Mouse (Mus musculus) urinary bladder, adult 2 months (tissue): ENCODE results near the gene Arfgef3. TPM values are rescaled to one million over a fixed set of nuclear protein-coding genes. Genes with fewer than 3 reads are reported as not detected.
"Not testable (repeated sequence)": the region's sequence is repeated elsewhere in the genome, so short reads cannot be mapped to it uniquely, and the experiment has no call there.

Experiments used
- DNase-seq: peaks from one replicate; pipeline ENCODE4 v3.0.0; 2022; ENCODE audit warnings: low spot score
- polyA plus RNA-seq: library from polyadenylated mRNA; depleted of rRNA; stranded (reverse); fragments of >200 nt; gene quantifications from 2 replicates; pipeline ENCODE4 v1.2.3, GENCODE M21; 2012; rRNA removed

The Arfgef3 gene
- polyA plus RNA-seq, 1 experiment = 0.87 TPM

DNA sequence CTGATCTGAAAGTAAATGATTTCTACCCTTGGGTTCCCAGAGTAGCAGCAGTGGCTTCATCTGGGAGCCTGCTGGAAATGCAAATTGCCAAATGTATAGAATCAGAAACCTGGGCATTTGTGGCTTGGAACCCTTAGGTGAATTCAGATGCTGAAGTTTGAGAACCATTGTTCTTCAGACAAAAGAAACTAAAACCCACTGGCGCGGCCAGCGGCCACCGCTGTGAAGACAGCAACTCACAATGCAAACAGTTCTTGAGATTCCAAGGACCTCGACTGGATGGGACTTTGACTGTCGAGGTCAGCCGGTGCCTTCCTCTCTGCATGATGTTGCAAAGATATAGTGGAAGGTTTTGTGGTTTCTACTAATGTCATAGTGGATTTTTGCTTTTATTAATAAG lies 159.6 kb downstream of the Arfgef3 start:
- DNase-seq = no peak

DNA sequence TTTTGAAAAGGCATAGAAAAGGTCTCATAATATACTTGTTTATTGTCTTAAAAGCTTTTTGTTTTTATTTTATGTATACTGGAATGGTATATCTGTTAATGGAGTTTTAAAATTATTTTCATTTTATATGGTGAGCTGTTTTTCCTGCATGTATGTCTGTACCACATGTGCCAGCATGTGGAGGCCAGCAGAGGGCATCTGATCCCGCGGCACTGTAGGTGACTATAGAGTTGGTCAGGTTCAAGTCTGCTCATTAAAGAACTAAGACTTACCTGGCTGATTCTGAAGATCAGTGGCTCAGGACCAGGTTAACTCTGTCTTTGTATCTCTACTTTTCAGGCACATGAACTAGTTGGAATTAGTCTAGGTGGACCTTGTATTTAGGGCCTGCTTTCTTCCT lies 171.2 kb downstream of the Arfgef3 start:
- DNase-seq = no peak

- no peak for DNase-seq
Observed at GRCm38 (mm10) chr10:18562940-18563339, 180.8 kb downstream of the Arfgef3 start.

GRCm38 (mm10) chr10:18561445-18561844 lies 182.3 kb downstream of the Arfgef3 start:
- no peak for DNase-seq

GRCm38 (mm10) chr10:18559076-18559475 lies 184.7 kb downstream of the Arfgef3 start:
- not testable (repeated sequence) for DNase-seq

- no peak for DNase-seq
Observed at GRCm38 (mm10) chr10:18549321-18550216, 194.2 kb downstream of the Arfgef3 start.

DNA sequence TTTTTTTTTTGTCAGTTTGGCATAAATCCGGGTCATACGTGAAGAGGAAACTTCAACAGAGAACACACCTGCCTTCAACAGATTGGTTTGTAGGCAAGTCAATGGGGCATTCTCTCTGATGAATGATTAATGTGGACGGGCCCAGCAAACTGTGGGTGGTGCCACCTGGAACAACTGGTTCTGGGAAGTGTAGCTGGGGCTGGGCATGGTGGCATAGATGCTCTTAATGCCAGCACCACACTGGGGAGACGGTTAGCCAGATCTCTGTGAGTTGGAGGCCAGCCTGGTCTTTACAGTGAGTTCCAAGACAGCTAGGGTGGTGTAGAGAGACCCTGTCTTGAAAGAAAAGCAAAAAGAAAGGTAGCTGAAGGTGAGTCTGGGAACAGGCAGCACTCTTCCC lies 196.4 kb downstream of the Arfgef3 start:
- no peak for DNase-seq

GRCm38 (mm10) chr10:18545813-18546235 lies 197.9 kb downstream of the Arfgef3 start, which contains the start of gene Hebp2:
Gene Hebp2 (minus strand): TSS chr10:18546076.
- DNase-seq = peak; percentile 59

DNA sequence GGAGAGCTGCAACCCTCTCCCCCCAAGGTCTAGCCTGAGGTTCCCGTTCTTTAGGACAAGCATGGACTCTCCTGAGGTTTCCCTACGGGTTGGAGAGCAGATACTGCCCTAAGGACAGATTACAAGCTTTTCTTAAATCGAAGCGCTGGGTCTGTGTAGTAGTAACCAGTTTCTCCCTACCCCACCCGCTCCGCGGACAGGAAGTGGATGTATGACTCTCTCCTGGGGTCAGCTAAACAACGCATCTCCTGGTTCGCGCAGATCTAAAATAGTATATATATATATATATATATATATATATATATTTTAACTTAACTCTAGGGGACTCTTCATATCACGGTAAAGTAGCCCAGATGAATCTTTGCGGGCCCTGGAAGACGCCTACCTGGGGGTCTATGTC lies 198.4 kb downstream of the Arfgef3 start:
- no peak for DNase-seq

DNA sequence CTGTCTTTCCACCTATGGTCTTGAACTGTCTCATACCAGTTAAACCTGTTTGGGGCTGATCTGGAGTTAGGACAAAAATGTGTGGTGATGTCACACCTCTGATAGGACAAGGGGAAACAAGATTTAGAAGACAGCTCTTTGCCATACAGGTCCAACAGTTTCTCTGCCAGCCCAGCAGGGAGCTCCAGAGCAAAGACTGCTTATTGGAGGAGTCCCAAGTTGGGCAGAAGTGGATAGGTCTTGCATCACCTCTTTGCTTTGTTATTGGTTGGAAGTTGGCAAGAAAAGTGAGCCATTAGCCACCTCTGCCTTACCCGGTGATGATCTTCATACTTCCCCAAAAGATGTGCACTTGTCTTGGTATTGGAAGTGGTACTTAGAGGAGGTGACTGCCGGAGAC lies 206.9 kb downstream of the Arfgef3 start:
- DNase-seq = no peak

DNA sequence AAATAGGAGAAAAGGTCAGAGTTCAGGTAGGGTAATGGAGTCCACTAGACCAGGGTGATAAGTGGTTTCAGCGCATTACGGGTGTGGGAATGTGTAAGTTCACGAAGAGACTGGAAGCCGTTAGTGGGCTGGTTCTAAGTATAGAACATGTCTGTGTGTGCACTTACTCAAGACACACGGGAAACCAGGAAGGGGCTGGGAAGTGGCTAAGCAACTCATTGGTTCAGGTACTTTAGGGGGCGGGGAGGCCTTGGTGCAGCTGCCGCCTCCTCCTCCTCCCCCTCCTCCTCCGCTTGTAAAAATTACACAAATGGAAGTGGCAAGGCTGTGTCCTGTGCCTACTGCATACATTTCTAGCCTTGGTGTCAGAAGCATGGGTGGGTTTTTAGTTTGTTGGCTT lies 211.5 kb downstream of the Arfgef3 start:
- DNase-seq = no peak

Other genes with a start within 250 kb of the Arfgef3 start
- 24.7 and 26.9 TPM in 2 replicates for gene Hebp2, start 197.9 kb downstream of the Arfgef3 start, polyA plus RNA-seq
- not detected in 2 replicates for gene Gm4922, start 42.8 kb upstream of the Arfgef3 start, polyA plus RNA-seq
- 246 and 252 TPM in 2 replicates for gene Perp, start 101.1 kb upstream of the Arfgef3 start, polyA plus RNA-seq